Mouse (Mus musculus): ENCODE results near the gene Abhd2.
"Not testable (repeated sequence)": the region's sequence is repeated elsewhere in the genome, so short reads cannot be mapped to it uniquely, and the experiment has no call there.

Gene Abhd2

DNA sequence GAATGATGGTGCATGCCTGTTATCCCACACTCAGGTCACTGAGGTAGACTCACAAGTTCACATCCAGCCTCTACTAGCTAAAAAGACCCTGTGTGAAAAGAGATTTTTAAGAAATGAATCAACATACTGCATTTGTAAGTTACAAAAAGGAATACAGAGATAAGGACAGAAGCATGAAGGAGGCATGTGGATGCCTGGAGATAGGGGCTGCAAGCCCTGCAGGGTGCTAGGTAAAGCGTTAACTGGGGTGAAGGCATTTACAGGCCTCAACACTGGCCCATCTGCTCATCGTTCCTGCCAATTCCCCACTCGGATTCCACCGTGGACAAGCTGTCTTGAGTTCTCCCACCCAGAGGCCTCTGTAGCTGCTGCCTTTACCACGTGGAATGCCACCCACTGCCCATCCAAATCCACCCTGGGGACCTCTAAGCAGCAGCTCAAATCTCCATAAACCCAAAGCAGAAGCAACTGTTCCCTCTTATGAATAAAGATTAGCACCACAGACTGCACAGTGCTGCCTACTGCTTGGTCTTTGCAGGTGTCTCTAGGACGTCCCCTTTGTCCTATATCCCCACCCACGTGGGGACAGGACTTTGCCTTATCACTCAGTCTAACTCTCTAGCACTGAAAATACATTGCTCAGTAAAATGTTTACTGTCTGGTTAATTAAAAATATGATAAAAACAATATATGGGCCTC, 5.2 kb upstream of the Abhd2 start:
- DNase-seq, result no peak

DNA sequence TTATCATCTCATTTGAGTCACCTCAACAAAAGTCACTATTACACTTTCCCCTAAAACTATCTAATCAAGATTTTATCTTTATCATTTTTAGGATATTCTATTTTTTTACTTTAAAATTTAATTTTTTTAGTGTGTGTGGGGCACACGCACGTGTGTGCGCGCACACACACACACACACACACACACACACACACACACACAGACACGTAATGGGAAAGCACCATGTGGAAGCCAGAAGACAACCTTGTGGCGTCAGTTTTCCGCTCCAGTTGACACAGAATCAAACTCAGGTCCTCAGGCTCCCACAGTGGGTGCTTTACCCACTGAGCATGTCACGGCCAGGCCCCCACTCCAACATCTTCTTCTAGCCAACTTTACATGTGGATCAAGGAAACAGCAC, 4.1 kb upstream of the Abhd2 start:
- no peak for DNase-seq

DNA sequence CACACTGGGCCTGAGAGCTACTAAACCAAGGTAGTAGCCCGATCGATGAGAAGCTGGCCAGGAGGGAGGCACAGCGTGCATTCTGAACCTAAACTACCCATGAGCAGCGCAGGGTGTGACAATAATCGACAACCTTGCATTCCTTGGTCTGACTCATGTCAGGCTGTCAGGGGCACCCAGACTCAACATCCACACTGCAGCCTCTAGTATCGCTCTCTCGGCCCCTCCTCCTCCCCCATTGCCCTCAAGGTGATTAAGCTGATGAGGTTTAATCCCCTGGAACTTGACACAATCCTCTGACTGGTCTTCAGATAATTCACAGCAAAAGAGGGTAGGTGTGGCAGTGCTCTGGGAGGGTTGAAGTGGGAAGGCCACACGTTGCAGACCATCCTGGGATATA, 3.6 kb upstream of the Abhd2 start:
- no peak for DNase-seq

DNA sequence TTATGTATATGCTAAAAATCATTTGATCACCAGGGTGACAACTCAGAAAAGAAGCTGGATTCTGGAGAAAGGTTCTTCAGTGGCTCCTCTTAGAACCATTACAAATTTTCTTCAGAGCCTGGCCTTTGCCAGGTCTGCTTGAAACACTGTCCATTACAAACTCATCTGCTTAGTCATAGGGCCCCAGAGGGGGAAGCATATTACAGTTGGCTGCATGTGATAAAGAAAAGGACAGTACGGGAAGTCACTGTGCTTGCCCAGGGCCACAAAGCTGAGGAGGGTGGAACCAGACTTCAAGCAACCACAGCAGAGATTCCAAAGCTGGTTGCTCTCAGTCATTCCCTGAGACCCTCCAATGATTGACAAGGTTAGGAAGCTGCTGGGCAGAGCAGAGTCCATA, 3.1 kb upstream of the Abhd2 start:
- no peak for DNase-seq

DNA sequence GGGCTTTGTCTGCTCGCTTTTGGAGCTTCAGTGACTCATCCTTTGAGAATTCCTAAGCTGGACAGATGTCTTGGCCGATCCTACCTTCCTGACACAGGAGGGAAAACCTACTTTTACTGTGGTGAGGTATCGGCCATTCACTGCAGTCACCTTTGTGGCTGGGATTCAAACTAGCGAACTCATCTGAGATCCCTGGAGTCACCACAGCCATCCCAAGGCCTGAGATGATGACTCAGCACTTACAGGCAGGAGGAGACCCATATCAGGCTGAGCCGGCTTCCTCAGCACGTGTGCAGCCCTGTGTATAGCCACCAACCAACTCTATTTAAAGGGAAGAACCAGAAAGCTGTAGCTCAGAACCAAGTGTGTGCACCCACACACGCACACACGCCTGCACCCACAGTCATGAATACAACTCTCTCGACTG, 2.0 kb upstream of the Abhd2 start:
- no peak for DNase-seq

DNA sequence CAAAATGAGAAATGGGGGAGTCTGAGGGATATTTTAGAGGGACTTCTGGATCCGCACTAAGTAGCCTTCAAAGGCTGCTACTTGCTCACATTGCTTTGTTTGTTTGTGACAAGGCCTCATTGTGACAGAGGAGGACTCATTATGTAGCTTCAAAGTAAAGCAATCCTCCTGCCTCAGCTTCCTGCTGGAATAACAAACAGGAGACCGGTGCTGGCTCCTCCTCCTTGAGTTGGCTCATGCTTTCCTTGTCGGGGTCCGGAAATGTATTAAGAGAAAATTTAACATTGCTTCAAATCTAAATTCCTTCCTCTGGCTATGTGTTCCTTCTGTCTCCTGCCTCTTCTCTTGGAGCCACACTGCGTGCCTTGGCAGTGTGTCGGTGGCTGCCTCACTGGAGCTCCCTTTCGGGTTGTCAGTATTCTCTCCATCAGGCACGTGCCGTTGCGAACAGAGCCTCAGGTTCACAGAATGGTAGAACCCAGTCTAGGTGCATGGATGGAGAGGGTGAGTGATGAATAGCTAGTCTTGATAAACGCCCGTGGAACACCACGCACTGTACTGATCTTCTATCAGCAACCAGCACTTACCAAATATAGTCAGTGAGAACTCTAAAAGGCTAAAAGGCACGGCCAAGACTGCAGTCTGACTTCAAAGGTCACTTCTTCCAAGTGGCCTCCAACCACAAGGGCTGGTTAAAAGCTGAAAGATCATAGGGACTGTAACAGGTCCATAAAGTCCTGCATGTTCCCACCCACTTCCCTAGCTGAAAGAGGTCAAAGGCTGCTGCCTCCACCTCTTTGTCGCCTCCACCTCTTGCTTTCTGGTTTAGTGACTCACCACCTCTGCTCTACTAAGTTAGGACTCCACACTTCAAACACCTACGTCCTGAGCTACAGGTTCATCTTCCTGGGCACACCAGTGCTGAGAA, 874 bp upstream of the Abhd2 start:
- DNase-seq, result peak; percentile 75

DNA sequence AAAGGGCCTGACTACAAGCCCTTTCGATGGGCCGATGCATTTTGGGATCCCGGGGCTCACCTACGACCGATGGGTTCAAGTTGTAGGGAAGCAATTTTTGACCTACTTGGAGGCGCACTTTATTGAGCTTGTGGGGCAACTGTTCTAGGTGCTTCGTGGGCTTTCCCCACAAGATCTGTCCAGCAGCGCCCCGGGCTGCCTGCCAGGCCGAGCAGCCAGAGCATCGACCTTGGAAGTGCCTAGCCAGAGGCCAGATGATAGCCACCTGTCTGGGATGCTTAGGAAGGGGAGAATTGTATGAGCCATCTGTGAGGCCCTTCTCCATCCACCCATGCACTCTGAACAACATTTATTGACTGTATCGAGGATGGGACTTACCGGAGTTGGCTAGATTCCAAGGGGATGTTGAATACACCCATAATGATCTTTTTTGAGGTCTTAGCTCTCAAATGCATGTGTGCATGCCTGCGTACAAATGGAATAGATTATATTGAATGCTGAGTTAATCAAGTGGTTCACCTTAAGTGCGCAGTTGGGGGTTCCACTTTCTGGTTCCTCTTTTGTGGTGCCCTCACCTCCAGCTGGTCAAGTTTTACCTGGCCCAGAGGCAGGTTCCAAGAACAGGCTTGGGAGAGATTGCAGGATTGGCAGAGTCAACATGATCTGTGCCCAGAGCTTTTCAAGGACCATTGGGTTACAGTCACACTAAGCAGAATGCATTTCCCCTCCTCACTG, 906 bp downstream of the Abhd2 start:
- peak; percentile 64 for DNase-seq

DNA sequence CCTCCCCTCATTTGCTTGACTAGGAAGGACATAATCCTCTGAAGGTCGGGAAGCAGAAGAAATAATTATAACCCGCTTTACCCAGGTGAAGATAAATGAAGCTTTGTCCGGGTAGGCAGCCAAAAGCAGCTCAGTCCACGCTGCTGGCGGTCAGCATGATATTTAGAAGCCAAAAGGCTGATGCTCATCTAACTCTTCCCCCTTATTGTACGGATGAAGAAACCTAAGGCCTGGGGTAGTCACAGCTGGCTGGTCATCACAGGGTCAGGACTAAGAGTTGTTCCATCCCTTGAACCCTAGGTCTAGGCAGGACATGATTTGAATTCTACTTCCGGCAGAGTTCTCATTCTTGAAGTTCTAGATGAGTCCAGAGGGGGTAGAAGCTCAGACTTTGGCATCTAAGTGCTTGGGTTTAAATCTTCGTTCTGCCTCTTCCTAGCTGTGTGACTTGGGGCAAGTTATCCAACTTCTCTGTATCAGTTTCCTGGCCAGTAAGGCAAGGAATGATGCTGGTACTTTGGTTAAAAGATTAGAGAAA, 1.5 kb downstream of the Abhd2 start:
- DNase-seq, result no peak

DNA sequence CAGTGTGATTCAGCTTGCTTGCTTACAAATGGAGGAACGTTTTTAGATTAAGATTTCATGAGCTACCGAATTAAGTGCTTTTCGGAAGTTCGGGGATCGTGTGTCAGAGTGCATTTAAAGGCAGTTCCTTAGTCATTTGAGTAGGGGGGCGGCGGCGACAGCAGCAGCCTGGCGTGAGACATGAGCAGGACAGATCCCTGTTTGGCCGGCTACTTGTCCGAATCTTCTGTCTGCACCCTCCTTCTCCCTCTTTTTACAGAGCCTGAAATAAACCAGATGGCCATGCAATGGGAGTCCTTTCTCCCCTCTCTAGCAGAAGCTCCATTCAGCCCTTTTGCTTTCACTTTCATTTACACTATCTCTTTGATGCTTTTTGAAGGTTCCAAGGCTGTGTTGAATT, 2.3 kb downstream of the Abhd2 start:
- no peak for DNase-seq

DNA sequence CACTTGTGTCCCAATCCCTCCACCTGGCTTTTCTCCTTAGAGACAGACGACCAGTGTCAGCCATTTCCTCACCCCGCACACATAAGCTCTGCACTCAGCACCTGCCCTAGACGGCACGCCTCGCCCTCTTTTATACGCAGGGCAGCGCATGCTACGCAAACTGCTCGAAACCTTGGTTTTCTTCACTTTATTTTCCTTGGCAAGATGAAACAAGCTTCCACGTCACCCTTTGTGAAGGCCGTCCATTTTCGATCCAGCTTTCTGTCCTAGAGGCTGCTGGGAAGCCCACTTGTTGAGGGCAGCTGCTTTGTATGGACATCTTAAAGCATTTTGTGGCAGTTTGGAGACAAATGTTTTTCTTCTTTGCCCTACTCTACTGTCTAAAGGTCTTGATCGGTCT, 5.4 kb downstream of the Abhd2 start:
- no peak for DNase-seq

DNA sequence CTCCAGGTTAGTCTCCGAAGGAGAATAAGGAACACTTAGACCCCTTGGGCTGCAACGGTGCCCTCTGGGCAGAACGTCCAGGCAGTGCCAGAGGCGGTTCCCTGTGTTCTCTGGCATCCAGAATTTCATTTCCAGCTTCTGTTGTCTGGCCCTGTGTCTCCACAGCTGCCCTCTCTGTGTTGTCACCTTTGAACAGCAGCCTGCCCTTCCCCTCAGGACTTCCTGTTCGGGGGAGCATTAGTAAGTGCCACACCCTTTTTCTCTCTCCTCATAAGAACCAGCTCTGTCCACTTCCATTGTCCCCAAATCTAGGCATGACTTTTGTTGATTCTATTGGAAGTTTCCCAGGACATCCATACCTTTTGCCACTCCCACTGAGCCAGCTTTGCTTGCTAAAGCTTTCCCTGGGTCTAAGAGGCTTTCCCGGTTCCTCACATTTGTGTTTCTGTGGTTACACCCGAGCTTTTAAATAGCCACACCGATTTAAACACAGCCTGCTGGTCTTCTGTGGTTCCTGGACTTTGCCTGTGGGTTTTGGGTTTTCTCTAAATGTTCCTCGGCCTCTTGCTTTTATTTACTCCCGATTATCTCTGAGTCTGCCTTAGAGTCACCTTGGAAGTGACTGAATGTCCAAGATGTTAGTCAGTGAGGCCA, 6.5 kb downstream of the Abhd2 start:
- DNase-seq, result peak; percentile 48

DNA sequence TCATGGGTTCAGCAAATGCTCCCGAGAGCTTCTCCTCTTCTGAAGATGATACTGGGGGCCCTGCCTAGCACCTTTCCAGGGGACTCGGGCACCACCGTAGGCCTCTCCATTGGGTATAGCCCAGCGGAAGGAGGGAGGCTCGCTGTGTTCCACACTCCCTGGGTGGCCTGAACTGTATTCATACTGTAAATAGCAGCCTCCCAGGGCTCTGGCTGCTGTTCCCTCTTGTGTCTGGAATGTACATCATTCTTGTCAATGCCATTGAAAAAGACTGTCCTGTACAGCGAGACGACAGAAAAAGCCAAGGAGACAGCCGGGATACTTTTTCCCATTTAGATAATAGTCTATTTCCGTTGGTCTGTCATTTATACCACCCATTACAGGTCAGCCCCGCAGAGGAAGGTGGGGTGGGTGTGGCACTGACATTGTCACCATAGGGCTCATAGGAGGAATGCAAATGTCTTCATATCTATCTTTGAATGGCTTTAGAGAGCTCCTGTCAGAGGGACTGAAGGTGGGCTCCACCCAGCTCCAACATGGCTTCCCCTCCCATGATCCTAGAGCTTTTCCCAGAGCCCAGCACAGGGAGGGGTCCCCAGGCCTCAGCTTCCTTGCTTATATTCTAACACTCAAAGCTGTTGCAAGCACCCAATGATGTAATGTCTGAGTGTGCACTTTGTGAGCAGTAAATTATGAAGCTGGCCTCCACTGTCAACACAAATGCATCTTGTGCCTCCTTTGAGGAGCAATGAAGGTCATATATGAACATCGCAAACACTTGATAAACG, 10.1 kb downstream of the Abhd2 start:
- no peak for DNase-seq

DNA sequence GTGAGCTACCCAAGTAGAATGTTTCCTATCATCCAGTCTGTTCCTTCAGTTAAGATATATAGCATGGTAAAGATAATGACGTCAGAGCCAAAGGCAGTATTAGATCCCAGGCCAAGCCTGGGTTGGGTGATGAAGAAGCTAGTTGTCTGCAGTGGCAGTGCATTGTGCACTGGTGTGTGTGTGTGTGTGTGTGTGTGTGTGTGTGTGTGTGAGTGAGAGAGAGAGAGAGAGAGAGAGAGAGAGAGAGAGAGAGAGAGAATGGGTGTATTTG, 10.6 kb downstream of the Abhd2 start:
- not testable (repeated sequence) for DNase-seq

DNA sequence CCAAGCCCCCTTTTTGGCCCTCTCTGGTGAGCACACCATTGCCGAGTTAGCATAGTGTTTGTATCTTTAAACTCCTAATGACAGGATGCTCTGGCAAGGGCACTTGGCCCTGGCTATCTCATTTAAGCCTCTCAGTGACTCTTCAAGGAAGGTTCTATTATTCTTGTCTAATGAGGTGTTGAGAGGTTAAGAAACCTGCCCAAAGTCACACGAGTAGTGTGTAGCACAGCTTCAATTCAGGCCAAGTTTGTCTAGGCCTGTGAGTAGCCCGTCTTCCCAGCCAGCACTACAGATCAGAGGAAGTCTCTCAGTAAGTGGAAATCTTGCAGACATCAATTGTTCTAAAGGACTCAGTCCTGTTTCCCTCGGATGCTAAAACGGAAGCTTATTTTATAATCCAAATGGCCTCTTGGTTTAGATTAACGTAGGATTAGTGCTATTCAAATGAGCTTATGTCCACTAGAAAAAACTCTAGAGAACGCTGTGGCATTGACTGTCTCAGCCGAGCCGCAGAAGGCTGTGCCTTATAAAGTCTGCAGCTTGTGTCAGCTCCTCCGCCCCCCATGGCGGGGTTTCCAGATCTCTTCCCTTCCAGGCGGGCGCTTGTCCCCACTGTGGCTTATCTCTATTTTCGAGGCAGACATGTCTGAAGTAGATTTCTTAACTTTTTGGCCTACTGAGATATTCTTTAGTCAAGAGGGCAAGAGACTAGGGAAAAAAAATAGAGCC, 11.3 kb downstream of the Abhd2 start:
- no peak for DNase-seq

DNA sequence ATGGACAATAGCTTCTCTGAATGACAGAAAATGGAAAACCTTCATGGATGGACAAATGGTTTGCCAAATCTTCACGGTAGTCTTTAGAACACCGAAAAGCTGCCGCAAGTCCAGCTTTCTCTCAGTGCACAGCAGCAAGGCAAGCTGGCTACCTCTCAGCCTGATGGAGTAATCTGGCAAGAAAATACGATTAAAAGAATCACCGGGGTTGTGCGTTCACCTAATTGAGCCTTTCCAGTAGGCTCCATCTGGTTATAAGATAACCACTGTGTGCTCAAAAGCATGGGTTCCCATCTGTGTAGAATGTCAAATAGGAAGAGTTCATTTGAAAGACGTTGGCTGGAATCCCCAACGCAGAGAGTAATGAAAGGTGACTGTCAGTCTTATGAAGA, 11.9 kb downstream of the Abhd2 start:
- no peak for DNase-seq

DNA sequence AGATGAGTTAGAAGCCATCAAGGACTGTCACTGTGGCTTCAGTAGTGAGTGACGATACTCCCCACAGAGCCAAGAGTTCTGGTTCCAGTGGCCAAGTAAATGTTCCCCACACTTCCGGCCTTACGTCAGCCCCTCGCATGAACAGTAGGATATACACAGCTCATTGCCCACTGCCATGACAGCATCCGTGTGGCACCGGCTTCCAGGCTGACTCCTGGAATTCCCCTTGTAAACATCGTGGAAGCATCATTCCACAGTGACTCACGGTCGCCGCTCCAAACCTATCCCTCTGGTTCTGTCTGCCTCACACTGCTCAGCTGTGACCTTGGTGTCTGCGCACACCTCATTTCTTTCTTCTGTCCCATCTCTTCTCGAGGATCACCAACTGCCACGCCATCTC, 12.4 kb downstream of the Abhd2 start:
- DNase-seq, result no peak

DNA sequence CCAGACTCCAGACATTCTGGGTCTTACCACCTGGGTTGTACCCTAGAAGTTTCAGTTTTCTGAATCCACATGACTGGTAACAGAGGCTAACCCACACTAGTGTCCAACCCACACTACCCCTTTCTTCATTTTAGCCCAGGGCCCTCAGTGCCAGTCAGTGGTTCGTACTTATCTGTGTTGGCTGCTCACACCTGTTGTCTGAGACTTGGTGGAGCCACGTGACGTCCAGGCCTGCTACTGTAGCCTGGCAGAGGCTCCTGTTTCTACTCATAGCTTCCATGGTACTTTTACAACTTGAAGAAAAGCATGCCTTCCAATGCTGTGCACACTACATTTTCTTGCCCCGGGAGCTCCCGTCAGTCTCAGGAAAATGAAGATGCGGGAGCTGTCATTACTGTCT, 14.2 kb downstream of the Abhd2 start:
- no peak for DNase-seq

DNA sequence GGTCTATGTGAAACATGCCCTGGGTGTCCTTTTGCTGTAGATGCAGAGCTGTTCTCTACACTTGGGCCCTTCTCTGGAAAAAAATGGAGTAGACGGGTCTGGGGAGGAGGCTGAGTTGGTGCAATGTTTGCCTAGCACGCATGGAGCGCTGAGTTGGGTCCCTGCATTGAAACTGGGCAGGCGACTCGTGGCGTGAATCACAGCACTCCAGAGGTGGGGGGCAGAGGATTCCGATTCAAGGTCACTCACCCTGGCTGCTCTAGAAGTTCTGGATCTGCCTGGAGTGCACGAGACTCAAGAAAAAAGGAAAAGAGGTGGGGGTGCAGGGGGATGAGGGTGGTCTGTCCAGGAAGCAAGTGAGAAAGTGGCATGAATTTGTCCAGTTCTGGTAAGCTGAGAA, 14.9 kb downstream of the Abhd2 start:
- DNase-seq, result no peak

DNA sequence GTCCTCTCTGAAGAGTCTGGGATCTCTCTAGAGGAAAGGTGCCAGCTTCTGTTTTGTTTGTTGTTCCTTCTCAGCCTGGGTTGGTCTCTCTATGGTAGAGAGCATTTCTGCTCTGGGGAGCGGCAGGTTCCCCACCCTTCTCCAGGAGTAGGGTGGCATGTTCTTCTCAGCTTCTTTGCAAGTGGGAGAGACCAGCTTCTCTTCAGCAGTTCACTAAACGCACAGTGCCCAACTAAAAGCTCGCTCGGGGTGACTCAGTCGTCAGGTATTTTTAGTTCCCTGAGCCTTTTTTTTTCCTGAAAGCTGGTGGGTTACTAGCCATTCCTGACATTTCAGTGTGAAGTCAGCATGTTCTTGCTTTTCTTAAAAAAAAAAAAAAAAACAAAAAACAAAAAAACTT, 15.4 kb downstream of the Abhd2 start:
- DNase-seq, result no peak

DNA sequence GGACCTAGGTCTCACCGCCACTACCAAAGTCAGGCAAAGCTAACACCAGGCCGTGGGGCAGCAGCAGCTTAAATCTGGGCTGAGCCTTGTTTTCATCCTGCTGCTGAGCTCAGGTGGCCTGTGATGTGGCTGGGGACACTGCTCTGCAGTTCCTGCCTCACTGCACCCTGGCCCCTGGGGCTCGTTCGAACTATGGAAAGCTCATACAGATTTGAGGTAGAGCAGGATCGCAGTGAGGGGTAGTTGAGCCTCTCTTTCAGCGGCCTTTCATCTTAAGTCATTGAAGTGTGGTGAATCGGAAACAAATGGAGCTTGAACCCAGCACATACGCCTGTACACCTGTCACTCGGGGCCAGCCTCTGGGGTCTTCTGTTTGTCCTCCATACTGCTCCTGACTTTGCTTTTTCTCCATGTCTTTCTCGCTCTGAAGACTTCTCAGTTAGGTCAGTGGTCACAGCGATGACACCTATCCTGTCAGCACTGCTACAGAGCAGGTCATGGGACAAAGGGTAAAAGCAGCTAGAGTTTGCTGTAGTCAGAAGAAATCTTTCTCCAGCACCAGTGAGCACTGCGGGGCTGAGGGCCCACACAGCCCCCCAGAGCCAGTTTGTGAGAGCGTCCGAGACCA, 20.7 kb downstream of the Abhd2 start:
- no peak for DNase-seq

DNA sequence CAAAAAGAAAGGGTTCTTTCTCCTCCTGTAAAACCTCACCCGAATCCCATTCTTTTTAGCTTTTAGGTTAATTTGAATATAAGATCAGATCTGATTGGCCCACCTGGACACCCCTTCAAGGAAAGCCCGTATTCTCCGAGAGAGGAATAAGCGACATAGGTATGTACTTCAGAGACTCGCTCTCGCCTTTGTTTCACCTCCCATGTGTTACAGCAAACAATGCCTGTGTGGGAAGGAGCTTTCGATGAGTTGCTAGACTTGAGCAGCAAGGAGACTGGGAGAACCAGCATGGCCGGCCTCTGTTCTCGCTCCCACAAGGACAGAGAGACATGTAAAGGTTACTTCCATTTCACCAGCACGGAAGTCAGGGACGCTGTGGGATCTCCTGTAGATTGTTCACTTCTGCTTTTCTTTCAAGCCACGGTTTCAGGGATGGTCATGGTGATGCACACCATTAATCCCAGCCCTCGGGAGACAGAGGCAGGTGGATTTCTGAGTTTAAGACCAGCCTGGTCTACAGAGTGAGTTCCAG, 21.5 kb downstream of the Abhd2 start:
- no peak for DNase-seq
